Mouse (Mus musculus): Measurements from ENCODE around the gene Pym1. TPM values are rescaled to one million over a fixed set of nuclear protein-coding genes. Genes with fewer than 3 reads are reported as not detected.

The Pym1 gene
- polyA plus RNA-seq, 1 experiment from 2014 or later = 48.1 TPM

DNA sequence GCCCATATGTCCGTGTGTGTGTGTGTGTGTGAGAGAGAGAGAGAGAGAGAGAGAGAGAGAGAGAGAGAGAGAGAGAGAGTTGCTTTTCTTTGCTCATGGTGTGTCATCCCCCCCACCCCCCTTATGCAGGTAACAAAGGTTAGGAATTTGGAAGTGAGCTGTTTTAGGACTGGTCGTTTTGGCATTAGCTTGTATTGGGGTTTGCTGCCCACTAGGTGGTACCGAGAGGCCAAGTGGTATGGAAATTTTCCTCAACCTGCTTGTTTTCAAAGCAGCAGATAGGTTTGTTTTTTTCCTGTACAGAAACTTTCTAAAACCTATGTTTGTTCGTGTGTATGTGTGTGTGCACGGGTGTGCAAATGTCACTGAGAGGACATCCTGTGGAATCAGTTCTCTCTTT, 26.0 kb downstream of the Pym1 start:
- Histone ChIP-seq H3K36me3 (ENCODE audit: control insufficient read depth, insufficient read depth, low read length) (no peaks in the 10 kb centered on the region), H3K4me2 (no peak overlapping the region), H3K27ac (ENCODE audit: low read depth, low read length) (no peak overlapping the region), H3K27me3 (ENCODE audit: control insufficient read depth, insufficient read depth, low read length) (no peaks in the 10 kb centered on the region), H3K9me3 (ENCODE audit: control insufficient read depth, low read length) (no peaks in the 10 kb centered on the region), H3K4me3 (ENCODE audit: low read depth, low read length) (no peak overlapping the region), H3K9ac (ENCODE audit: low read length) (no peak overlapping the region), H3K4me1 (ENCODE audit: control insufficient read depth, insufficient read depth, low read length) (no peaks in the 10 kb centered on the region)
- DNase-seq (ENCODE audit: low spot score, missing footprints) = no peak
- no peak for ATAC-seq (ENCODE audit: low FRiP score)
- 31% methylated on average over 5 of the region's 5 CpGs for WGBS

DNA sequence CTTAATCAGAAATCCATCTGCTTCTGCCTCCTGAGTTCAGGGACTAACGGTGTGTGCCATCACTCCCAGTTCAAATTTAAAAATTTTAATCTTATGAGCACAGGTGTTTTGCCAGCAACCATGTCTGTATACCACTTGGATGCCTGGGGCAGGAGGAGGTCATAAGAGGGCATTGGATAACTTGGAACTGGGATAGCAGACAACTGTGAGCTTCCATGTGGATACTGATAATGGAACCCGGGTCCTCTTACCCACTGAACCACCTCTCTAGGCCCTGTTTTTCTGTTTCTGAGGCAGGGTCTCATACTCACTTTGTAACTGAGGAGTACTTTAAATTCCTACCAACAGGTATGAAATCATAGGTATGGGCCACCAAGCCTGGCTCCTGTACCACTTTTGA, 30.8 kb downstream of the Pym1 start:
- Histone ChIP-seq H3K9ac (ENCODE audit: low read length) (no peak overlapping the region), H3K4me1 (ENCODE audit: control insufficient read depth, insufficient read depth, low read length) (no peaks in the 10 kb centered on the region), H3K27ac (ENCODE audit: low read depth, low read length) (no peak overlapping the region), H3K4me3 (ENCODE audit: low read depth, low read length) (no peak overlapping the region), H3K9me3 (ENCODE audit: control insufficient read depth, low read length) (no peaks in the 10 kb centered on the region), H3K36me3 (ENCODE audit: control insufficient read depth, insufficient read depth, low read length) (no peaks in the 10 kb centered on the region), H3K27me3 (ENCODE audit: control insufficient read depth, insufficient read depth, low read length) (no peaks in the 10 kb centered on the region), H3K4me2 (no peak overlapping the region)
- WGBS = 91% methylated on average over 2 of the region's 2 CpGs
- ATAC-seq (ENCODE audit: low FRiP score) = no peak
- no peak for DNase-seq (ENCODE audit: low spot score, missing footprints)

DNA sequence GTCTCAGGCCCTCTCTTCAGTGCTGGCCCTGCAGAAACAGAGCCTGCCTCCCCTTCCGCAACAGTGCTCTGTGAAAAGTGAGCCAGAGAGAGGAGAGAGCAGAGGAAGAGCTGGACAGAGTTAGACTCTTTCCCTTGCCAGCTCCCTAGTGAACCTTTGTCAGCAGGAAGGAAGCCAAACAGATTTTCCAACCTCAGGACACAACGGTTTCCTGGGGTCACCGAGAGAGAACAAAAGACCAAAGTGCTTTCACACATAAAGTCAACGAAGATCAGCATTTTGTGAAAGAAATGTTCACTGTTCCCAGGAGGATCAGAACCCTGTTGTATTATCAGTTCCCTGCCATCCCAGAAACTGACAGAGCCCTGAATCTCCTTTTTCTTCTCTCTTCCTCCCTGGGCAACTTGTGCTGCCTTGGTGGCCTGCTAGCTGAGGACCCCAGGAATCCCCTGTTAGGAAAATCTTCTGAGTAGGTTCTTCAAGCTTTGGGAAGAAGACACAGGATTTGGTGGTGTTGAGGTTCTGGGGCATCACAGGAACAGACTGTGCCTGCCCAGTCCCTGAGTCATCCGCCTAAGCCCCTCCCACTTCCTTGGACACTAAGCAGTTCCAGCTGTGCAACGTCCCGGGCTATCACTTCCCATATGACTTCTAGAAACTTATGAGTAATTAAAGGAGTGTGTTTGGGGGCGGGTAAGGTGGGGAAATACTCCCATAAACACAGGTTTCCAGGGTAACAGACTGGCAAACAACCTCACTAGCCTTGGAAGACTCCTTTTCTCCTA, 31.5 kb downstream of the Pym1 start:
- no peaks in the 10 kb centered on the region for H3K4me1 ChIP-seq (ENCODE audit: control insufficient read depth, insufficient read depth, low read length)
- 38% methylated on average over 8 of the region's 8 CpGs for WGBS
- no peak for ATAC-seq (ENCODE audit: low FRiP score)
- DNase-seq (ENCODE audit: low spot score, missing footprints) = no peak
- H3K4me3 ChIP-seq (ENCODE audit: low read depth, low read length) = no peak overlapping the region
- H3K4me2 ChIP-seq = no peak overlapping the region
- H3K27ac ChIP-seq (ENCODE audit: low read depth, low read length) = no peak overlapping the region
- H3K27me3 ChIP-seq (ENCODE audit: control insufficient read depth, insufficient read depth, low read length) = no peaks in the 10 kb centered on the region
- no peaks in the 10 kb centered on the region for H3K9me3 ChIP-seq (ENCODE audit: control insufficient read depth, low read length)
- H3K9ac ChIP-seq (ENCODE audit: low read length) = no peak overlapping the region
- H3K36me3 ChIP-seq (ENCODE audit: control insufficient read depth, insufficient read depth, low read length) = no peaks in the 10 kb centered on the region

DNA sequence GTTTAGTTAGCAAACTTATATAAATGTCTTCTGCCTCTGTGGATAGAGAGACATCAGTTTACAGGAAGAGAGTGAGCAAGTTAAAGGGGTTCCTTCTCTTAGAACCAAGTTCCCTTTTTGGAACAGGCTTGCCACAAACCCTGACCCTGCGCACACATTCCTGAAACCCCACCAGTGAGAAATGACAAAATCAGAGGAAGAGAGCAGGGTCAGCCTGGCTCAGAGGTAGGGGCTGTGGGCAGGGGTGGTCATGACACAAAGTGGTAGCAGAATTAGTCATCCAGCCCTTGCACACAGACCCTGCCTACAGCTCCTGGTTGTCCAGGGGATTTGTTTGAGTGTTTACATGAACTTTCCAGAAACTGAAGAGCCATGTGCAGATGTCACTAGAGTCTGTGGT, 32.5 kb downstream of the Pym1 start:
- no peak for DNase-seq (ENCODE audit: low spot score, missing footprints)
- H3K36me3 ChIP-seq (ENCODE audit: control insufficient read depth, insufficient read depth, low read length) = no peaks in the 10 kb centered on the region
- H3K27ac ChIP-seq (ENCODE audit: low read depth, low read length) = no peak overlapping the region
- WGBS = 94% methylated on average over 1 of the region's 1 CpGs
- no peaks in the 10 kb centered on the region for H3K9me3 ChIP-seq (ENCODE audit: control insufficient read depth, low read length)
- H3K4me3 ChIP-seq (ENCODE audit: low read depth, low read length) = no peak overlapping the region
- no peaks in the 10 kb centered on the region for H3K4me1 ChIP-seq (ENCODE audit: control insufficient read depth, insufficient read depth, low read length)
- ATAC-seq (ENCODE audit: low FRiP score) = no peak
- H3K27me3 ChIP-seq (ENCODE audit: control insufficient read depth, insufficient read depth, low read length) = no peaks in the 10 kb centered on the region
- H3K9ac ChIP-seq (ENCODE audit: low read length) = no peak overlapping the region
- H3K4me2 ChIP-seq = no peak overlapping the region

DNA sequence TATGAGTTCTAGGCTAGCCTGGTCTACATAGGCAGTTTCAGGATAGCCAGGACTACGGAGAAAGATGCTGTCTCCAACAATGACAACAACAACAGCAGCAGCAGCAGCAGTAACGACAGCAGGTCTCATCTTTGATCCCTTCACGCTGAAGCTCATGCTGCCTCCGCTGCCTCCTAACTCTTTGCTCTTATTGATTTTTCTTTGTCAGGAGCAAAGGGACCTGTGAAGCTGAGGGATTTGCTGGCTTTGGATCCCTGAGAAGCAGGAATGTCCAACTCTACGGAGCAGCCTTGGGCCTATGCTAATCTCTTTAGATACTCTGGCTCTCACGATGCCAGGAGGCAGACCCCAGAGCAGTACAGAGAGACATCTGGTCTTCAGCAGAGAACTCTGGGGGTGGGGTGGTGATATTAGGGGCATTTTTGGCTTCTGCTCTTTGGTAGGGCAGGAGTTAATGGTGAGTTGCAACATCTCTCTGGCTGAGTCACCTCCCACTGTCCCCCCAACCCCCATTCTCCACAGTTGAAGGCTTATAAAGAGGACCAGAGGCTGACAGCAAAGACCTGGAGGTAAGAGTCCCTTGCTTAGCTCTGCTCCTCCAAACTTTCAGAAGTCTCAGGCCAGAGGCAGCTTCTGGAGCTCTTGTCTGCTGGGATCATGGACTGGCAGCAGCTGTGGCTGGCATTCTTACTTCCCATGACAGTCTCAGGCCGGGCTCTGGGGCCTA, 42.9 kb downstream of the Pym1 start, which contains the start of gene Mmp19:
Gene Mmp19, plus strand, starts transcription at position 513 of the 727 bp plus-strand sequence.
- 53% methylated on average over 7 of the region's 7 CpGs for WGBS
- Histone ChIP-seq H3K4me2 (no peak within 1 kb of the TSS), H3K4me1 (ENCODE audit: control insufficient read depth, insufficient read depth, low read length) (no peaks in the 10 kb centered on the region), H3K27me3 (ENCODE audit: control insufficient read depth, insufficient read depth, low read length) (no peaks in the 10 kb centered on the region), H3K9ac (ENCODE audit: low read length) (no peak within 1 kb of the TSS), H3K27ac (ENCODE audit: low read depth, low read length) (no peak within 1 kb of the TSS), H3K9me3 (ENCODE audit: control insufficient read depth, low read length) (no peaks in the 10 kb centered on the region), H3K4me3 (ENCODE audit: low read depth, low read length) (no peak within 1 kb of the TSS), H3K36me3 (ENCODE audit: control insufficient read depth, insufficient read depth, low read length) (no peaks in the 10 kb centered on the region)
- DNase-seq (ENCODE audit: low spot score, missing footprints) (no peak), ATAC-seq (ENCODE audit: low FRiP score) (no peak)

DNA sequence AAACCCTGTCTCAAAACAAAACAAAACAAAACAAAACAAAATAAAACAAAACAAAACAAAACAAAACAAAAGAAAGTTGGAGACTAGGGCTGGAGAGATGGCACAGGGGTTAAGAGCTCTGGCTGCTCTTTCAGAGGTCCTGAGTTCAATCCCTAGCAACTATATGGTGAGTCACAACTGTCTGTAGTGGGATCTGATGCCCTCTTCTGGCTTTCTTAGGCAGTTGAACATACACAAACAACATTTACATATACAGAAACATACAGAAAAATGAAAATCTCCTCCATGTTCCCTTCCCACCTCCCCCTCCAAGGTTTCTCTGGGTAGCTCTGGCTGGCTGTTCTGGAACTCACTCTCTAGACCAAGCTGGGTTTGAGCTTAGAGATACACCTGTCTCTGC, 44.4 kb downstream of the Pym1 start:
- H3K9me3 ChIP-seq (ENCODE audit: control insufficient read depth, low read length) = no peaks in the 10 kb centered on the region
- no peaks in the 10 kb centered on the region for H3K36me3 ChIP-seq (ENCODE audit: control insufficient read depth, insufficient read depth, low read length)
- no peak overlapping the region for H3K27ac ChIP-seq (ENCODE audit: low read depth, low read length)
- no peak overlapping the region for H3K4me3 ChIP-seq (ENCODE audit: low read depth, low read length)
- no peaks in the 10 kb centered on the region for H3K4me1 ChIP-seq (ENCODE audit: control insufficient read depth, insufficient read depth, low read length)
- ATAC-seq (ENCODE audit: low FRiP score) (no peak), DNase-seq (ENCODE audit: low spot score, missing footprints) (no peak)
- H3K9ac ChIP-seq (ENCODE audit: low read length) = no peak overlapping the region
- no peaks in the 10 kb centered on the region for H3K27me3 ChIP-seq (ENCODE audit: control insufficient read depth, insufficient read depth, low read length)
- no peak overlapping the region for H3K4me2 ChIP-seq

DNA sequence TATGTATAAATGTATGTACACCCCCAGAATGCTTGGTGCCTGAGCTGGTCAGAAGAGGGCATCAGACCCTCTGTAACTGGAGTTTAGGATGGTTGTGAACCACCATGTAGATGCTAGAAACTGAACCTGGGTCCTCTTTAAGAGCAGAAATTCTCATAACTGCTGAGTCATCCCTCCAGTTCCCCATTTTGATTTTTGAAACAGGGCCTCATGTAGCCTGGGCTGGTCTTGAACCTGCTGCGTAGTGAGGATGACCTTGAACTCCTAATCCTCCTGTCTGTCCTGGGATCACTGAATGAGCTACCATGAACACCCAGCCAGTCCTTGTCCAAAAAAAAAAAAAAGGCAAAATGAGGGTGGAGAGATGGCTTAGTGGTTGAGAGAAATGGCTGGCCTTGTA, 45.6 kb downstream of the Pym1 start:
- ATAC-seq (ENCODE audit: low FRiP score) (no peak), DNase-seq (ENCODE audit: low spot score, missing footprints) (no peak)
- Histone ChIP-seq H3K9me3 (ENCODE audit: control insufficient read depth, low read length) (no peaks in the 10 kb centered on the region), H3K27me3 (ENCODE audit: control insufficient read depth, insufficient read depth, low read length) (no peaks in the 10 kb centered on the region), H3K36me3 (ENCODE audit: control insufficient read depth, insufficient read depth, low read length) (no peaks in the 10 kb centered on the region), H3K4me2 (no peak overlapping the region), H3K9ac (ENCODE audit: low read length) (no peak overlapping the region), H3K4me1 (ENCODE audit: control insufficient read depth, insufficient read depth, low read length) (no peaks in the 10 kb centered on the region), H3K27ac (ENCODE audit: low read depth, low read length) (no peak overlapping the region), H3K4me3 (ENCODE audit: low read depth, low read length) (no peak overlapping the region)
- 98% methylated on average over 1 of the region's 1 CpGs for WGBS

DNA sequence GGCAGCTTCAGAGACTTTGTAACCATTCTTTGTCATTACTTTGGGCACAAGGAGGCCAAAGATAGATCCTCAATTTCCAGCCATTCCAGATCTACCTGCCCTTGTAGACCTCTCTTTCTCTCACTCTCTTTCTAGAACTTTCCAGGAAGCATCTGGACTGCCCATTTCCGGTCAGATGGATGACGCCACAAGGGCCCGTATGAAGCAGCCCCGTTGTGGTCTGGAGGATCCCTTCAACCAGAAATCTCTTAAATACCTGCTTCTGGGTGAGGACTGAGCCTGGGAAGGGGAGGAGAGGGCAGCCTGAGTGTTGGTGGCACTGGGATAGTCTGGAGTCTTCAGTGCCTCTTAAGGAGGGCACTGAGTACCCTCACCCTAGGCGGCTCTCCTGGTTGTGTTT, 46.7 kb downstream of the Pym1 start:
- ATAC-seq (ENCODE audit: low FRiP score) (no peak), DNase-seq (ENCODE audit: low spot score, missing footprints) (no peak)
- 89% methylated on average over 5 of the region's 5 CpGs for WGBS
- no peak overlapping the region for H3K9ac ChIP-seq (ENCODE audit: low read length)
- no peaks in the 10 kb centered on the region for H3K36me3 ChIP-seq (ENCODE audit: control insufficient read depth, insufficient read depth, low read length)
- no peak overlapping the region for H3K4me2 ChIP-seq
- no peaks in the 10 kb centered on the region for H3K9me3 ChIP-seq (ENCODE audit: control insufficient read depth, low read length)
- no peak overlapping the region for H3K4me3 ChIP-seq (ENCODE audit: low read depth, low read length)
- H3K27ac ChIP-seq (ENCODE audit: low read depth, low read length) = no peak overlapping the region
- no peaks in the 10 kb centered on the region for H3K4me1 ChIP-seq (ENCODE audit: control insufficient read depth, insufficient read depth, low read length)
- no peaks in the 10 kb centered on the region for H3K27me3 ChIP-seq (ENCODE audit: control insufficient read depth, insufficient read depth, low read length)

DNA sequence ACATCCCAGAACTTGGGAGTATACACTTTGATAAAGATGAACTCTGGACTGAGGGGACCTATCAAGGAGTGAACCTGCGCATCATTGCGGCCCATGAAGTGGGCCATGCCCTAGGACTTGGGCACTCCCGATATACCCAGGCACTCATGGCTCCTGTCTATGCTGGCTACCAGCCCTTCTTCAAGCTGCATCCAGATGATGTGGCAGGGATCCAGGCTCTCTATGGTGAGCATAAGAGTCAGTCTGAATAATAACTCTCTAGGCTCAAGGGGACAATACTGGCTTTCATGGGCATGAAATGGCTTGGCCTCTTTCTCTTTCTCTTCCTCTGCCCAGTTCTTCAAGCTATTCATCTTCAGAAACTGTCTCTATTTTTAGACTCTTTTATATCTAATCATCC, 47.9 kb downstream of the Pym1 start:
- Histone ChIP-seq H3K9me3 (ENCODE audit: control insufficient read depth, low read length) (no peaks in the 10 kb centered on the region), H3K4me2 (no peak overlapping the region), H3K27ac (ENCODE audit: low read depth, low read length) (no peak overlapping the region), H3K4me3 (ENCODE audit: low read depth, low read length) (no peak overlapping the region), H3K9ac (ENCODE audit: low read length) (no peak overlapping the region), H3K27me3 (ENCODE audit: control insufficient read depth, insufficient read depth, low read length) (no peaks in the 10 kb centered on the region), H3K36me3 (ENCODE audit: control insufficient read depth, insufficient read depth, low read length) (no peaks in the 10 kb centered on the region), H3K4me1 (ENCODE audit: control insufficient read depth, insufficient read depth, low read length) (no peaks in the 10 kb centered on the region)
- 98% methylated on average over 3 of the region's 3 CpGs for WGBS
- no peak for ATAC-seq (ENCODE audit: low FRiP score)
- DNase-seq (ENCODE audit: low spot score, missing footprints) = no peak
